Mouse (Mus musculus): Measurements from ENCODE around the gene Usp36. TPM values are rescaled to one million over a fixed set of nuclear protein-coding genes. Genes with fewer than 3 reads are reported as not detected.

Usp36 gene
- total RNA-seq (2021), result 10 to 100 TPM; 24.9 to 27.4 TPM

DNA sequence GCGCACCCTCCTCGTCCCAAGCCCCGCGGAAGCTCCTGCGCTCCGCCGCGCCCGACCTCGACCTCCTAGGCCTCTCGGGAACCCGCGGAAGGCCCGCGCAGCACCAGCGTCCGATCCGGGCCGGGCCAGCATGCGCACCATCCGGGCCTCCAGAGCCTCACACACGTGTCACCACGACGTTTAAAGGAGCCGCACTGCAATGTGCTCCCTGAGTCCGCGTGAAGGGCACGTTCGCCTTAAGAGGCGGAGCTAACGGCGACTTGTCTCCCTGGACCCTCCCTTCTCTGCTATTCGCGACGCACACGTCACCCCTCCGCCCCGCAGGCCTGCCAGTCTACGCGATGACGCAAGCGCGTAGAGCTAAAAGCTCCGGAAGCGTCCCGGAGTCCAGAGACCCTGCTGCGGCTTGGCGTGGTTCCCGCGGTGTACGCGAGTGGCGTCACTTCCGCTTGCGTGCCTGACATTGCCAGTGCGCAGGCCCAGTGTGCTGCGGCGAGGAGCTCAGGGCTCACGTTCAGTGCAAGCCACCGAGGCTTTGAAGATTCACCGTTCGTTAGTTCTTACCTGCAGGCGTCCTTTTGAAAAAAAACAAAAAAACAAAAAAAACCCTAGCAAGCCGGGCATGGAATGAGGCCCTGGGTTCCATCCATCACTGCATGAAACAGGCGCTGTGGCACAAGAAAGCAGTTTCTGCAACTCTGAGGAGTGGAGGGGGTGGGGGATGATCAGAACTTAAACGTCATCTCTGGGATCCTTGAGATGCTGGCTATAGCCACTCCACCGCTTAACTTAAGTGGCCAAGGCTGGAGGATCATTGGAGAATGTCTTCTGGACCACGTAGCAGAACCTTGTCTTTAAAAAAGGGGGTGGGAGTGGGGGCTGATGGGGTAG, at the start of gene Usp36:
TSS of gene Usp36 (minus strand) at position 246 of the 891 bp plus-strand sequence.
- peak; percentile 100 for DNase-seq (ENCODE audit: extremely low spot score in 1 of 2, low spot score in 2 of 2)
- intact Hi-C loops (cut with DNase I), result no loop called here

DNA sequence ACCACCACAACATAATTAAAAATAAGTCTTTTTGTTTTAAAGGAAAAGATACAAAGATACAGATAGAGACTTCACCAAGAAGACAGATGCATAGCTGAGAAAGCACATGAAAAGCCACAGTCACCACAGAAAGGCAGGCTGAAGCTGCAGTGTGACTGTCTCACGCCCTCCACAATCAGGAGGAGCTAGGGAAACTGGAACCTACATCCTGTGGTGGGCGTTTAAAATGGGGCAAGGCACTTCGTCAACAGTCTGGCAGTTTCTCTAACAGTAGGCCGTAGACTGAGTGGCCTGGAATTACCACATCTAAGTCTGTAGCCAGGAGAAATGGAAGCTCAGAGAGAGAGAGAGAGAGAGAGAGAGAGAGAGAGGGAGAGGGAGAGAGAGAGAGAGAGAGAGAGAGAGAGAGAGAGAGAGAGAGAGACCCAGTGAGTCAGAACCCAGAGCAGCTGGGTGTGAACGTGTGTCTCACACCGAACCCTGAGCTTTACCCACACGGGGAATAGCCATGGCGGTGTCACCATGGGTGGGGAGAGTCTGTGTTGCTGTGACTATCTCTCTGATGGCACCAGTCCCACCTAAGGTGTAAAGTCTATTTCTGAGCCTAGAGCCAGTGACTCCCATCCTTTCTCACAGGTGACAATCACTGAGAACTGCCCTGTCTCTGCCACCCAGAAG, 47.6 kb upstream of the Usp36 start:
- intact Hi-C loops (cut with DNase I), result no loop called here
- DNase-seq (ENCODE audit: extremely low spot score in 1 of 2, low spot score in 2 of 2), result no peak

DNA sequence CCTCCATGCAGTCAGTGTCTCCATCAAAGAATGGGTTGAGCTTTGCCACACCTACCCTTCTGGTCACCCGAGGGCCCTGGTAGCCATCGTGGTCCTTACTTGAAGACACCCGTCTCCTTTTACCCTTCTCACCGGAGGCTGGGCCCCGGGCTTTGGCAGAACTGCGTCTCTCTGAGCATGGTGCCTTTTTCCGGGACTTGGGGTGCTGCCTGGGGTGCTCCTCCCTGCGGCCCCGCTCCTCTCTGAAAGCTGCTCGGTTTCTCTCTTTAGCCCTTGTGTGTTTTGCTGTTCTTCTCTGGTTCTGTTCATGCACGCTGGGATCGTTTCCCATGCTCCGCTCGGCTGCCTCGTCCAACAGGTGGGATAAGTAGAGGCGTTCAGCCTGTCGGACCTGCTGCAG, 43.4 kb upstream of the Usp36 start:
- intact Hi-C loops (cut with DNase I), result no loop called here
- DNase-seq (ENCODE audit: extremely low spot score in 1 of 2, low spot score in 2 of 2), result no peak

DNA sequence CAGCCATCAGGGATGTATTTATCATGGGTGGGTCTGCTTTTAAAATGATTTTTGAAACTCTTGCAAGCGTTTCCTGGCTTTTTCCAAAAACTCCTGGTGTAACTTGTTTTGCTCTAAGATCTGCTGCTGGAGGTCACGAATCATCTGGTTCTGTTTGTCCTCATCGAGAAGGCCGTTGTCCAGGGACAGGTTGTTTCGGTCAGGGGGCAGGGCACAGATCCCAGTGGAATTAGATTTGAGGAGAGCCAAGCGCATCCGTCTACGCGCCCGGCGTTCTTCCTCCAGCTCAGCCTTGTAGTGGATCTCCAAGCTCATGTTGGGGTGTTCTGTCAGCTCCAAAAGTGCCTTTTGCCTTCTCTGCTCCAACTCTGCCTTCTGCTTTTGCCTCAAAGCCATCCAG, 42.3 kb upstream of the Usp36 start:
- no peak for DNase-seq (ENCODE audit: extremely low spot score in 1 of 2, low spot score in 2 of 2)
- intact Hi-C loops (cut with DNase I), result no loop called here

DNA sequence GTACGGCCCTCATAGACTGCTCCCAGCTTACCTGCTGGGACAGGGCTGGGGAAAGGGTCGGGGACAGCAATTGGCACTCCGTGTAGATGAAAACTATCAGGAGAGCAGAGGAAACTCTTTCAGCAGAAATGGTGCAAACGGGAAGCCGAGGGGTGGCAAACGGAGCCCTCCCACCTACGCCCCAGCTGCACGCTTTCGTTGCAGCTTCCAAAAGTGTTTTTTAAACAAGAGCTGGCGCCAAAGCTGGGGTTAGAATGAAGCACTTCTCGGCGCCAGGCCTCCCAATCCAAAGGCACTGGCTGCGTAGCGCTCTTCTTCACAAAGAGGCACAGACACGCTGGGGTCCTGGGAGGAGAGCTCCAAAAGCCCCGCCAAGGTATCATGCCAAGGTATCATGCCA, 40.7 kb upstream of the Usp36 start:
- intact Hi-C loops (cut with DNase I), result no loop called here
- DNase-seq (ENCODE audit: extremely low spot score in 1 of 2, low spot score in 2 of 2), result no peak

DNA sequence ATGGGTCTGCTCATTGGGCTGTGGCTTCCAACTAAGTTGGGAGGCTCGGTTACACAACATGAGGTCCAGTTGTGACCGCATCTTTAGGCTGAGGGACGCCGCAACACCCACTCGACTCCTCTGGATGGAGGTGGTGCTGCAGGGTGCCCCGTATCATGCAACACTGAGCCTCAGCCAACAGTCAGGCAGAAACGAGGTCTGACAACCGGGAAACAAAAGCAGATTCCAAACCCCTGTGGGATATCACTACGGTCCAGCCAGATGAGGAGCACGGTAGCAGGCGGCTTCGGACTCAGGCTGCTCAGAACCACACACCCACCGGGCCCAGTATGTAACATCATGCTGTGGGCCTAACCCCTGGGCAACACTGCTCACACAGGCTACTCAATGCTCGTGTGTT, 40.3 kb upstream of the Usp36 start:
- intact Hi-C loops (cut with DNase I), result no loop called here
- DNase-seq (ENCODE audit: extremely low spot score in 1 of 2, low spot score in 2 of 2), result no peak

DNA sequence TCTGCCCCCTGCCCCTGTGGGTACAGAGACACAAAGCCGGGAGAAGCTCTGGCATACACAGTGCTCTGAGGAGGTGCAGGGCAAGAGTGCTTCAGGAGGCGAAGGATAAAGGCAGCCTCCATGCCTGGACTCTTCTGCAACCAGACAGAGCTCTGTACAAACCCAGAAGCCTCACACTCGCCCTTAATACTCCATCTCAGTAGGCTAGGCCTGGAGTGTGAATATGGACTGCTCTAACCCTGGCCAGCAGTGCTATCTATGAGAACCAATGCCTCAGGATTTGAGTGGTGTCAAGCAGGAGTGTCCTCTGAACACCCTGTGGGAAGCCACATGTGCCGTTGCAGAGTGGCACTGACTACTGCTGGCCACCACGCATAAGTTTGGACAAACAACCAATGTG, 38.9 kb upstream of the Usp36 start:
- no peak for DNase-seq (ENCODE audit: extremely low spot score in 1 of 2, low spot score in 2 of 2)
- intact Hi-C loops (cut with DNase I), result no loop called here

DNA sequence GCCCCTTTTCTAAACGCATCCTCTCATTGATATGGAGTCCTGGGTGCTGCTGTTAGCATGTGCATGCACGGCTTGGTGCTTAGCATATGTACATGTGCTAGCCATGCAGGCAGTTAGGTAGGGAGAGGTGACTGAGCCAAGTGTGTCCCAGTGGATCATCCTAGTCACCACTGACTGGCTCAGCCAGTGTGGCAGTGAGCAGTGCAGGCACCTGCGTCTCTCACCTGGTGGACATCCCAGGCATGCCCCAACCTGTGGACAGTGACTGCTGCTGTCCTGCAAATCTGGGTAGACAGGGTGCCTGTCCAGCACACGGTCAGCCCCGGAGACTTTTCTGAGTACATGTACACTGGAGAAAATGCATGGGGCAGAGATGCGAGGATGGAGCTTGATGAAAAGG, 38.5 kb upstream of the Usp36 start:
- intact Hi-C loops (cut with DNase I), result no loop called here
- DNase-seq (ENCODE audit: extremely low spot score in 1 of 2, low spot score in 2 of 2), result no peak

DNA sequence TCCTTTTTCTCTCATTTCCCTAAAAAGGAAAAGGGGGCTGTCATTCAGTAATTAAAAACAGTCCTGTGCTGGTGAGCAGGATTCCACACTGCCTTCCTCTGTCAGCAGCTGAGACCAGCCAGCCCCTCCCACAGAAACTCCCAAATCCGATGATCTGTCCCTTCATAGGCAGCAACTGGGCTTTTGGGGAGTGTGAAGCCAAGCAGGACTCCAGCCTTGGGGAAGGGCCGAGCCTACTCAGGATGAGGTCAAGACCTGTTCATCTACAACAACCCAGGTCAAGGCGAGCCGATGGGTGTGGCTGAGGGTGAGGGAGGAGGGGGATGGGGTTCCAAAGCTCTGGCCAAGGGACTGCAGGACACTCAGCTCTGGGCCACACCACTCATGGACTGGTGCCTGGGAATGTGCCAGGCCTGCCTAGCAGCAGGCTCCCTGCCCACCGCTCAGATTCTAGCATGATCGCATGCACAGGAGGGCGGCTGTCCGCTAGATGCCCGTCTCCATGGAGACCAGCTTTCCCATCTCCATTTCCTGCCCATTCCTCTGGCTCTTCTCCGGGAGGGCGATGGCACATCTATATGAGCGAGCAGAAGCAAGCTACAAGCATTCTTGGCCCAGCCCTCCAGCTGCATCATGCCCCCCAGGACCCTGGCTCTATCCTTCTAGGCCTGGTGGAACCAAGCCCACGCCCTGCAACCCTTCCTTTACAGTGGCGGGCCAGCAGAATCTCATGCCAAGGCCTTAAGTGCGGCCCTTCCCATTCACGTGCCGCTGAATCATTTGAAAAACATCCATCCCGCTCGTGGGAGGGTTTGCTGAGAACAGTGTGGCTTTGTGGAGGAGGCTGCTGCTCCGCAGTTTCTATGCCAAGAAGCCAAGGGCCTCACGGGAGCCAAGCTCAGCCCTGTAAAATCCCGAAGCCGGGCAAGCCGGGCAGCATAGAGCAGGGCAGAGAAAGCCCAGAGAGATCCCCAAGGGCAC, 37.2 kb upstream of the Usp36 start:
- intact Hi-C loops (cut with DNase I), result no loop called here

DNA sequence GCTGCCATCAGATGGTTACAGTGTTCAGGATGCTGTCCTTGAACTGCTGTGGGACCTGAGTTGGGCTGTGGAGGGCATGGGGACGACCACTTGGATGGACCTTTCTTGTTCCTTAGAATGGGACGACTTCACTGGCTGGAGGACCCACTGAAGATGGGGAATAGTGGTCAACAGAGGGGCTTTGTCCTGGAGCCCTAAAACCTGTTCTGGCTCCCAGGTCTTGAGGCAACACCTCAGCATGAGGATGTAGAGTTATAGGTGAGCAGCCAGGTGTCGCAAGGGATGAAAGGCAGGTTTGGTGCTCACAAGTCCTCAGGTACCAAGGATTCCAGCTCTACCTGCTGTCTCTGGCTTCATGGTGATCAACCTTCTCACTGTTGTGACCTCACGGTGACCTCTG, 36.4 kb upstream of the Usp36 start:
- intact Hi-C loops (cut with DNase I), result no loop called here

More for the DNA sequence above, 37.2 kb upstream of the Usp36 start:
- peak; percentile 85 to 88 for DNase-seq (ENCODE audit: extremely low spot score in 1 of 2, low spot score in 2 of 2)

DNA sequence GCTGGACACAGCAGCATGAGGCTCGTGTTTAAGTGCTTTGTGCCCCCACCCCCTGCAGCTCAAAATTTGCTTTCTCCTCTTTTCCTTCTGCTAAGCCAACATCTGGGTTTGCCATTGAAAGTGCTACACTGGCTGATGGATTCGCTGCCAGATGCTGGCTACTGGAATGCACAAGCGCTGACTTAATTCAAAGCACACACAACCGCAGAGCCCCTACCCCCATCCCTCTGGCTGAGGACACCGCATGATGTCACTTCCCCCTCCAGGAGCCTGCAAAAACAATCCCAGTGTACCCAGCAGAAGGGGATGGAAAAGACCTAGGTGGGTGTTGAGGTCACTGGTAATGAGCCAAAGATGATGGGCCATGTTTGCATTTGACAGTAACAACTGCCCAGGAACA, 34.5 kb upstream of the Usp36 start:
- intact Hi-C loops (cut with DNase I), result no loop called here
- DNase-seq (ENCODE audit: extremely low spot score in 1 of 2, low spot score in 2 of 2), result peak in 1 of 2 experiments; percentile 22

More for the DNA sequence above, 36.4 kb upstream of the Usp36 start:
- peak in 1 of 2 experiments; percentile 6 for DNase-seq (ENCODE audit: extremely low spot score in 1 of 2, low spot score in 2 of 2)

DNA sequence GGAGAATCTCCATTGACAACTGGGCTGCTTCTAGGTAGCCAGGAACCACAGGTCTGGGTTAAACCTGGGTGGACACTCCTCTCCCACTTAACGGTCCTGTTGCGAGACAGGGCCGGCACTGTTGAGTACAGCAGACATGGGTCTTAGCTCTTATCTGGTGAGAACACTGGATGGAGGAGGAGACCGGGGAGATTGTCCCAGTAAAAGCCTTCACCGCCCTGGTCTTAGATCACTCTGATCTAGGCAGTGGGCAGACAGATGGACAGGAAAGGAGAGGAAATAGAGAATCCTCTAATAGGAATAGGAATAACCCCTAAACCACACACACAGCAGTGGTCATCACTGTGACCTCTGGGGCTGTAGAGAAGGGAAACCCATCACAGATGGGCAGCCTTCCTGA, 33.9 kb upstream of the Usp36 start:
- intact Hi-C loops (cut with DNase I), result no loop called here
- no peak for DNase-seq (ENCODE audit: extremely low spot score in 1 of 2, low spot score in 2 of 2)

DNA sequence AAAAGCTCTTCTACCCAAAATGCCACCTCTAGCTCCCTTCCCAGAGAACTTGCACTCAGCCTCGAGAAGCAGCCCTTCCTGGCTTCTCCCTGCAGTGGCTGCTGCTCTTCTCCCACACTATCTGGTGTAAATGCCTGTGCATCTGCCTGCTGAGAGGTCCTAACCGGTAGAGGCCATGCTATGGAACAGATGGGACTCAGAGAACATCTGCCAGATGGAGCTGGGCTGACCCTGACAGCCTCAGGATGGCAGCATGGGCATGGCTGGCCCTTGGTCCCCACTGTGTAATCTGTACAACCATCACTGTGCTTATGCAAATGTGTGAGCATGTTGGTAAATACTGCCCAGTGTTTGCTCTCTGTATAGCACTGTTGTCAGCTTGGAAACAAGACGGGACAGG, 32.6 kb upstream of the Usp36 start:
- intact Hi-C loops (cut with DNase I), result no loop called here
- peak in 1 of 2 experiments; percentile 21 for DNase-seq (ENCODE audit: extremely low spot score in 1 of 2, low spot score in 2 of 2)

DNA sequence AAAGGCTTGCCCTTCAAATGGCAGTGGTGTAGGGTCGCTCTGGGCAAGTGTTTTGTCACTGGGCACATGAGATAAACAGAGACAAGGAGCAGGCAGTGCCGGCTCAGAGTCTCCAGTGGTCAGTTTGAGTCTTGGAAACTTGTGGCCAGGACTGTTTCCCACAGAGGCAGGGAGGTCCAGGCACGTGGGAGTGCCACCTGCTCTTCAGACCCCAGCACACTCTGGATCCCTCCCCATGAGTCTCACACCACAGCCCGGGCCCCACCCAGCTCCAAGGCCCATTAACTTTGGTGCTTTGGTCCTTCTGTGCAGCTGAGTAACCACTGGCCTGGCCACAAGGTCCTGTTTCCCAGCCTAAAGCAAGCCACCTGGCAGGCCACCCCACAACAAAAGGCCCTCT, 31.9 kb upstream of the Usp36 start:
- DNase-seq (ENCODE audit: extremely low spot score in 1 of 2, low spot score in 2 of 2), result peak in 1 of 2 experiments; percentile 18
- intact Hi-C loops (cut with DNase I), result no loop called here

DNA sequence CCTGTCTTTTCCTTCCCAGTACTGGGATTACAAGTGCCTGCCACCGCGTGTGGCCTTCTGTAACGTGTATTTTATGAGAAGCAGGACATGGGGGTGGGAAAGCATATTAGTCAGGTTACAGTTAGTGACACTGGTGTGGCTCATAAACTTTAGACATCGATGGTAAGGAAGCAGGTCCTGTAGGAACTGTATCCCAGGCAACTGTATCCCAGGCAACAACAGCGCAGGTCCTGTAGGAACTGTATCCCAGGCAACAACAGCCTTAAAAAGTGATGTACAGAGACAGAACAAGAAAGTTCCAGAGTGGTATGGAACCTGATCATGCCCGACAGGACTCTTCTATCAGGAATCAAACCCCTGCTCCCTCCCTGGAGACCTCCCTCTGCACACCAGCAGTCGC, 31.5 kb upstream of the Usp36 start:
- peak; percentile 40 to 60 for DNase-seq (ENCODE audit: extremely low spot score in 1 of 2, low spot score in 2 of 2)
- intact Hi-C loops (cut with DNase I), result no loop called here

DNA sequence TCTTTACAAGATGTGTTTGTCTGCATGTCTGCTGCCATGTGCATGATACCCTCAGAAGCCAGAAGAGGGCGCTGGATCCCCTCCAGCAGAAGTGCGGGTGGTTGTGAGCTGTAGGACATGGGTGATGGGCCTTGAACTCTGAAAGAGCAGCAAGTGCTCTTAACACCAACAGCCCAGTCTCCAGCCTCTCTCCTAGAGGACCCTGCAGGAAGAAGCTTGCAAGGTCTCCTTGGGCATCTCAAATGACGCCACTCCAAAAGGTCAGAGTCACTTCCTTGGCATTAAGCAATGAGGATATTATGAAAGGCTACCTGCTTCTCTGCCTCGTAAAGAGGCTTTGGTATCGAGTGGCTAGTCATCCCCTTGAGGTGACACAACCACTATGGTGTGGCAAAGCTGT, 28.6 kb upstream of the Usp36 start:
- DNase-seq (ENCODE audit: extremely low spot score in 1 of 2, low spot score in 2 of 2), result peak in 1 of 2 experiments; percentile 52
- intact Hi-C loops (cut with DNase I), result loop anchor here (2.0 to 5.0 kb wide), 2 partner anchors 39 to 60 kb away; partner anchors contain the start of gene Timp2

DNA sequence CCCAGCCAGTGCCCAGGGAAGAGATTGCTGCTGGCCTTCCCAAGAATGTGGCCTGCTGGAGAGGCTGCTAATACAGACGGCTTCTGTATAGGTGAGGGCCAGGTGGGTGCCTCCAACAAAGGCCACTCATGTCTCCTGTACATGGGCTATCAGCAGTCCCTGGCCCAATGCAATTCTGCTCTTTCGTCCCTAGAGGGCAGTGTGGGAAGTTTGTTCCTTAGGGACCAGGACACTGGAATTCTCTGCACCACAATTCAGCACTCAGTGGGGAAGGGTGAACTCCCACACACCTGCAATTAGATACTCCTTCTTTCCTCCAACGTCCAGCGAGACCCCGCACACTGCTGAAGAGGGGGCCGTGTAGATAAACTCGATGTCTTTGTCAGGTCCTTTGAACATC, 27.1 kb upstream of the Usp36 start:
- intact Hi-C loops (cut with DNase I), result loop anchor here (5.0 kb wide), 1 partner anchor 40 kb away; the partner anchor contains the start of gene Timp2
- peak; percentile 46 to 47 for DNase-seq (ENCODE audit: extremely low spot score in 1 of 2, low spot score in 2 of 2)

DNA sequence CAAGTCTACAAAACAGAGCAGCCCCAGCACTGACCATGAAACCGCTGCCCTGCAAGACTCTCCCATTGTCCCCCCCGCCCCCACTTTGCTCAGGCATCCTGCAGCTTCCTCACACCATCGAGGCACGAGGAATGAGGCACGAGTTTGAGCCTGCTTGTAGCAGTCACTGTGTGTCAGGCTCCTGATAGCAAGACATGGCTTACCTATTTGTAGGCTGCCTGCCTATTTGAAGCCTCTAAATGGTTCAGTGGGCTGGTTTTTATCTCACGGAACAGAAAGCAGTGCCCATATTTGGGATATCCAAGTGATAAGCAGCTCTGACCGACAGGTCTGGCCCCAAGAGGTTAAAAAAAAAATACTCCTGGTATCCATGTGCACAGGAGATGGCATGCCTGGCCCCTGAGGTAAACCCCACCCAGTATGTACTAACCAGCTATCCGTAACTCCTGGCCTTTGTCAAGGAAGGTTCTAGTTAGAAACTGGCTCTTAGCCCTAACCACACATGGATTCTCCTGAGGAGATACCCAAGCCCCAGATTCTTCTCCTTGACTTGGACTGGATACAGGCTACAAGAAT, 26.3 kb upstream of the Usp36 start:
- intact Hi-C loops (cut with DNase I), result loop anchor here (5.0 kb wide), 1 partner anchor 41 kb away; the partner anchor contains the start of gene Timp2

More for the DNA sequence above, 26.3 kb upstream of the Usp36 start:
- DNase-seq (ENCODE audit: extremely low spot score in 1 of 2, low spot score in 2 of 2), result no peak
